Mouse (Mus musculus) heart, postnatal 4 days (tissue): ENCODE results near the gene Marc2. TPM values are rescaled to one million over a fixed set of nuclear protein-coding genes. Genes with fewer than 3 reads are reported as not detected.
A peak's percentile ranks its signal among the peaks of the same experiment; 100 is the strongest.

Experiments
- DNase-seq: peaks from one replicate; pipeline ENCODE4 v3.0.0; 2021
- total RNA-seq, 2 experiments: library from RNA; stranded (reverse); gene quantifications; 2 replicates each; pipeline ENCODE4 v1.2.3; 2021

Marc2 gene
- total RNA-seq, 2 experiments from 2014 or later, result 167 to 178 TPM

- DNase-seq, result no peak
Measured at GRCm38 (mm10) chr1:184853922-184854321, 7.7 kb upstream of the Marc2 start.

- DNase-seq, result peak; percentile 88
Measured at GRCm38 (mm10) chr1:184853339-184853738, 7.1 kb upstream of the Marc2 start.

DNA sequence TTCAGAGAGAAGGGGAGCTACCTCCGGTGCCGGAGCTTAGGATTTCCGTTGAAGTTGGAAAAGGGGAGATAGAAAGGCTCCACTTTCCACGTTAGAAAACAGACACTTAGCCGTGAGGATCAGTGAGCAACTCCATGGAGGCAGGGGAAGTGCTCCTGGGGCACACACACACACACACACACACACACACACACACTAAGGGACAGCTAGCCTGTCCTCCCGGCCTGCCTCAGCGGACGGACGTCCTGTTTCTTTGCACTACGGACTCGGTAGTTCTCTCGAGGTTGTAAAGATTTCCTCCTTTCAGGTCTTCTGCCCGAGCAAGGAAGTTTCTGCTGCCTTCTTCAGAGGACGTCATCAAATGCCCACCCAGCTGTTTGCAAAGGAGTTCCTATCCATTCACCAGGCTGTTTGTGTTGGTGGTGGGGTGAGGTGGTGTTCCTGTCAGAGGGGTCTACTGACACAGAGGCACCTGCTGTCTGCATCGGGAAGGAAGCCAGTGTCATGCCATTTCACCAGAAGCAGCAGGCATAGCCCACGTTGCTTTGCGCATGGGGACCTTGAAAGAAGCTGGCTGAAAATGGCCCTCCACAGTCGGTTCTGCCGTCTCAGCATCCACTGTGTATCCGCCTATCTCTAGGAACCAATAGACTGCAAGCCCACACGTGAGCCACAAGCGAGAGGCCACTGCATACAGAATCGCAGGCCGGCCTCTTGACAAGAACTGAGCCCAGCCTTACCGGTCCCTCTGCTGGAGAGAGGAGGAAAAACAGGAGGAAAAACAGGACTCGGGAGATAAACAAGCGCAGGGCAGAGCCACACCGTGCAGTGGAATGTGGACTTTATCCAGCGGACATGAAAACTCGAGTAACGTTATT lies 5.7 kb upstream of the Marc2 start:
- DNase-seq, result peak; percentile 86

- no peak for DNase-seq
Measured at GRCm38 (mm10) chr1:184851166-184851565, 4.9 kb upstream of the Marc2 start.

DNA sequence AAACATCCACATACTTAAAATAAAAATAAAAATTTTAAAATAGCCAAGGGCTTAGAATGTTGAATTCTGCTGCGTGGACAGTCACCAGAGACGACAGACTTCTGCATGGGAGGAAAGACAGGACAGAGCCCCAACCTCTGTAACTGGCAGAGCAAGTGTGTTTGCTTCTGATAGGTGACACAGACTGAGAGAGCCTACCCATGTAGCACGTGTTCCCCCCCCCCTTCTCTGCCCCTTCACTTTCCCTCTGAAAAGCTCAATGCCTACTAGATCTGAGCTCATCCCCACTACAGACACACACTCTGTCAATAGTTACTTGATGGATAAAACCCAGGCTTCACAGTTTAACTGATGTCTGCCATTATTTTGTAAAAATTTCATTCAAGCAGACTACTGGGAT lies 722 bp upstream of the Marc2 start:
- DNase-seq, result no peak

- peak; percentile 93 for DNase-seq
Measured at GRCm38 (mm10) chr1:184845111-184846071, 860 bp downstream of the Marc2 start.

DNA sequence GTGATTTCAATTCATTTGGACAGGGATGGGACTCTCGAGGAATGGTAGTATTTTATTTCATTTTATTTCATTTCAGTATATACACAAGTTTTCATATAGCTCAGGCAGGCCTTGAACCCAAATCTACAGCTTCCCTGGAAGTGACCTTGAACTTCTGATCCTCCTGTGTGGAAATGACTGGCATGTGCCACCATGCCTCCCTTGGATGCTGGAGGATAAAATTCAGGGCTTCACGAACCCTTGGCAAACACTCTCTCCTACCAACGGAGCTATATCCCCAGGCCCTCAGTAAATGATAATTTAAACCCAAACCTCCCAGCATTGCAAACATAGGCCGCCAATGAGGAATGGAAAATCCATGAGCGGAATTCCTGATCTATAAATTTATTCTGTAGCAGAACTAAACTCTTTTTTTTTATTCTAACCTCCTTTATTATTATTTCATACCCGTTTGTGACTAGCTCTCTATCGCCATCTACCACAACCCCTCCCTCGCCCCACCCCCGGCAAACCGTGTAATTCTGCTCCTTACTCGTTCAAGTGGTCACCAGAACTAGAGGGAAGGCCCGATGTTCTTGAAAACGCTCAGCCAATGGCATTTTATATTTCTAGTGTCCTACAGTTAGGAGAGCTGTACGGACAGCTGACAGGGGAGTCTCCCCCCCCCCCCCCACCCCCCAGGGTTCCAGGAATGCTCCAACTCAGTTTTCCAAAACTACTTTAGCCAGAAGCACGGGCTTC lies 1.8 kb downstream of the Marc2 start:
- DNase-seq, result peak; percentile 62

DNA sequence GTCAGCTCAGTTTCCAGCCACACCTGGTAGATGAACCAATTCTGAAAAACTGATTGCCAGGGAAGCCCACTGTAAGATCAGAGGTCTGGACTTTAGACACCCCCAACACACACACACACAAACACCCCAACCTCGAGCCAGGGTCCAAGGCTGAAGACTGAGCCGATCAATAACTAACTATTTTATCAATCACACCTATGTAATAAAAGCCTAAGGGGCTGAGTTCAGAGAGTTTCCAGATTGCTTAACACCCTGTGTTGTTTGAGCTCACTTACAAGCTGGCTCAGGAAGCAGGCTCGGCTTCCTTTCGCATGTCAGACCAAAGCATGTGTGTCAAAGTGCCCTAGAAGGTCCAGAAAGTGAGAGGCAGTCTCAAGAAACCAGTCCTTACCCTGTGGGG lies 8.6 kb downstream of the Marc2 start:
- DNase-seq, result no peak

GRCm38 (mm10) chr1:184836350-184836749 lies 9.9 kb downstream of the Marc2 start:
- no peak for DNase-seq

GRCm38 (mm10) chr1:184833499-184833898 lies 12.8 kb downstream of the Marc2 start:
- DNase-seq, result no peak

- no peak for DNase-seq
Measured at GRCm38 (mm10) chr1:184832211-184832610, 14.0 kb downstream of the Marc2 start.

DNA sequence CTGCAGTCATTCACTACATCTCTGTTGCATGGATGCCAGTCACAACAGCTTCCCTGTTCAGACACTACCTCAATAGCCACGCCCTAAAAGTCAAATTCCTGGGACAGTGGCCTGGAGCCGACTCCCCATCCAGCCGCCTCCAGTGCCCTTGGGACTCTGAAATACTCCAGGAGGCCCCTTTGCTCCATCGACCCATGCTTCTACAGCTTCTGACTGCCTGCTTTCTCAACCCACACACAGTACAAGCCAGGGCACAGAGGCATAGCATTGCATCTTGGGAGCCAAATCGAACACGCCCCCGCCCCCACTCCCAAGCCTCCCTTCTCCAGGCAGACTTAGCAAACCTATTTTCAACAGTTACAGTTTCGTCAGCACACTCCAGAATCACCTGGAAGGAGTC lies 16.4 kb downstream of the Marc2 start:
- no peak for DNase-seq

- no peak for DNase-seq
Measured at GRCm38 (mm10) chr1:184827175-184827701, 19.0 kb downstream of the Marc2 start.

- DNase-seq, result peak; percentile 58
Measured at GRCm38 (mm10) chr1:184825093-184825492, 21.2 kb downstream of the Marc2 start.

DNA sequence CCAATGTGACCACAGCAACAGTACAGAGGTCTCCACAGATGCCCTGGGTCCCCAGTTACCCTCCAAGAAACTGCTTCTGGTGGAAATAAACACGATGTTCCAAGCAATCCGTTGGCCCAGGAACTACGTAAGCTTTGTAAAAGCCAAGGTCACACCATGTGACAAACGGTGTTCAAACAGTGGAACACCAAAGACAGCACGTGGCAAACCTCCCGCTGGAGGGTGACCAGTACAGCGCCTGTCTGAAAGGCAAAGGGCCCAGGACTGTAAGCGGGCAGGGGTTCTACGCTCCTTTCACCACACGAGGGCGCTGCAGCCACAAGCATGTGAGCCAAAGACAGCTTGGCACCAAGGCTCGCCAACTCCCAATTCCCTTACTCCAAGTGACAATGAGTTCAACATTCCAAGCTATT lies 21.8 kb downstream of the Marc2 start:
- DNase-seq, result peak; percentile 97

GRCm38 (mm10) chr1:184822678-184823077 lies 23.6 kb downstream of the Marc2 start:
- peak; percentile 30 for DNase-seq

- no peak for DNase-seq
Measured at GRCm38 (mm10) chr1:184817768-184818167, 28.5 kb downstream of the Marc2 start.

DNA sequence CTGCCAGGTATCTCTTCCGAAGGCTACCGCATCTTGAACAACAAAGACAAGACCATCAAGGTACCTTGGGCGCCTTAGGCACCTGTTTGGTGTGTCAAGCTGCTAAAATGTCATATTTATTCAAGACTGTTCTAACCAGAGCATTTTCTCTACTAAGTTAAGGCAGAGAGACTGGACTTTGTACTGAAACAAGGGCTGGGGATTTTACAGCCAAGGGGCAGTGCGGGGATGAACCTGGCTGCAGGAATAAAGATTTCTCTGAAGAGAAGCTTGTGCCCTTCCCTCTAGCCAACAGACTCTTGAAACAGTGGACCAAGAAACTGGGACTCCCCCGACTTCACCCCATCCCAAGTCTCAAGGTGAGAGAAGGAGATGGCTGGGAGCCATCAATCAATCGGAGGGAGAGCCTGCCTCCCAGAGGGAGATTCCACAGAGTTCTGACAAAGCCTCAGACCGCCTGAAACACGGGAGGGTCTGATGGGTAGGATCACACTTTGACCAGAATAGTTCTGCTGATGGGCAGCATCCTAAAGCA lies 34.5 kb downstream of the Marc2 start:
- DNase-seq, result no peak

DNA sequence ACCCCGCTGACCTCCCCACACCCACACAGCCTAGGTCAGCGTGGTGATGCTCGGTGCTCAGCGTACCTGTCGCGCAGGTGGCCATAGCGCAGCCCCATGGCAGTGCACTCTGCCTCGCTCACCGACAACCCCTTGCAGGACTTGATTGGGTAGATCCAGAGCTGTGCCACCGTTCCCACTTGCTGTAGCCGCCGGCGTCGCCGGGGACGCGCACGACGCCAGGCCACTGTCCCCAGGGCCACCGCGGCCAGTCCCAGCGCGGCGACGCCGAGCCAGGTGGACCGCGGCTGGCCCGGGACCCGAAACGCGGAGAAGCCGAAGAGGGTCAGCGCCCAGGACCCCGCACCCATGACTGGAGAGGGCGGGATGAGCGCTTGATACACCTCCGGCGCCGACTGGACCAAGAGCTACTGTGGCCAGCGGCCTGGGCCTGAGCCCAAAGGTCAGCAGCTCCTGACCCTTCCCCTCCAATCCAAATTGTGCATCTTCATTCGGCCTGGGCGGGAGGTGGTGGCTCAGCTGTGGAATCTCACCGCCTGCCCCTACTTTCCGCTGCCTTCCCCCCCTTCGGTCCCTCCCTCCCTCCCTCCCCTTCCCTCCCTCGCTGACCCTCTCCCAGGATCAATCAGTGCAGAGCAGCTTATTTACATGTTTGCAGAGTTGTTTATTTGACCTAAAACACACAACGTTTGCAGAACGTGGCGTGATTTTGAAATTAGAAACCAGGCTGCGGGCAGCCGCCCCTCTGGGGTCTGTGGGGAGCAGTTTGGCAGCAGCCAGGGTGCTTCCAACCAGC lies 35.3 kb downstream of the Marc2 start, which contains the start of gene Marc1:
Gene Marc1, minus strand, starts transcription at position 534 of the 796 bp plus-strand sequence.
- DNase-seq, result no peak

DNA sequence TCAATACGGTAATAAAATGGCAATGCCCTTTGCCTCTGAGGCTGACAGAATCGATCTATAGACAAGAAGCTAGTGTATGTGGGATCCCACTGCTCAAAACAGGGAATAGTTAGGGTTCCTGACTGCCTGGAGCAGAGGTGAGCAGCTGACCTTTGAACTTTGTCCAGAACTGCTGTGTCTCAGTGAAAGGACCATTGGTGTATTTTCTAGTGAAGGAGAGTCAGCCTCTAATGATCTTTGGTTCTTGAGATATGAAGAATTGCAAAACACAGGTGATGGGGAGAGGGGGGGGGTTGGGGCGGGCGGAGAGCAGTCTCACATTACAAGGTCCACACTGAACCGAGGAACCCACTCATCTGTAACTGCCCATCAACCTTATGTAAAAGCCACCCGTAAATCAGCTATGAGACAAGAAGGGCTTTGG lies 36.7 kb downstream of the Marc2 start:
- no peak for DNase-seq
